Mouse (Mus musculus): ENCODE data around the gene Myh7.

DNA sequence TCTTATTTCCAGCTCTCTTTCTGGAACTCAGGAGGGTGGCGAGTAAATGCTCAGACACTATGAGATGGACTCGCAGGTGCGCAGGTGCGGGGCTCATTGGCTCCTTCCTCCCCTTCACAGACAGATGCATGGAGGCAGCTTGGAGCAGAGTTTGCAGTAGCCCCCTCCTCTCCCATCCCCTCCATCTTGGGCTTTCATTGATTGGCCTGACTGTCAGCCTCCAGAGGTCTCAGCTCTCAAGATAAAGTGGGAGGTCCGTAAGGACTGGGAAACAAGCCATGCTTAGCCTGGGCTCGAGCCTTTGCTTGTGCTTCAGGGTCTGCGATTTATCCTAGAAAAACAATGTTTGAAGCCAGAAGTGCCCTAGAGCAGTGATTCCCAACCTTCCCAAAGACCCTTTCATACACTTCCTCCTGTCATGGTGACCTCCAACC is 8.3 kb upstream of the Myh7 start:
- TF ChIP-seq POLR2A (IDR thresholded peaks at IDR 0.05; ENCODE audit: borderline replicate concordance, extremely low read depth, insufficient read depth, insufficient read length, poor library complexity, severe bottlenecking), result no peak
- TF ChIP-seq CTCF (IDR thresholded peaks at IDR 0.05; ENCODE audit: borderline replicate concordance, extremely low read depth, insufficient read depth, insufficient read length), result no peak
